Mouse (Mus musculus) forebrain, embryonic 15.5 days (tissue): ENCODE results near the gene Bpifc. TPM values are rescaled to one million over a fixed set of nuclear protein-coding genes. Genes with fewer than 3 reads are reported as not detected.
"Not testable (repeated sequence)": the region's sequence is repeated elsewhere in the genome, so short reads cannot be mapped to it uniquely, and the experiment has no call there.

ENCODE experiments used
- ATAC-seq: fragments of 200-750 bp; cut with Nextera tagmentation; replicated peaks from 2 replicates; pipeline ENCODE4 v1.8.0; 2017; ENCODE audit warnings: mild to moderate bottlenecking, moderate TSS enrichment, moderate library complexity
- H3K27ac ChIP-seq: fragments of 300-500 bp; sonication (generic); replicated peaks from 2 replicates; pipeline ENCODE4 v1.5.1; 2015; ENCODE audit warnings: mild to moderate bottlenecking, inconsistent platforms
- H3K27me3 ChIP-seq: fragments of 300-500 bp; sonication (generic); 2 replicates; pipeline ENCODE4 v1.6.1; 2015; ENCODE audit warnings: inconsistent platforms
- H3K36me3 ChIP-seq: fragments of 300-500 bp; sonication (generic); 2 replicates; pipeline ENCODE4 v1.6.1; 2015; ENCODE audit warnings: mild to moderate bottlenecking, inconsistent platforms
- H3K4me1 ChIP-seq: fragments of 300-500 bp; sonication (generic); 2 replicates; pipeline ENCODE4 v1.6.1; 2015; ENCODE audit warnings: inconsistent platforms
- H3K4me2 ChIP-seq: fragments of 300-500 bp; sonication (generic); replicated peaks from 2 replicates; pipeline ENCODE4 v1.6.1; 2015; ENCODE audit warnings: mild to moderate bottlenecking, inconsistent platforms
- H3K4me3 ChIP-seq: fragments of 300-500 bp; sonication (generic); 2 replicates; pipeline ENCODE4 v1.5.1; 2015; ENCODE audit warnings: mild to moderate bottlenecking, inconsistent platforms
- H3K9ac ChIP-seq: fragments of 300-500 bp; sonication (generic); replicated peaks from 2 replicates; pipeline ENCODE4 v1.6.1; 2015; ENCODE audit warnings: mild to moderate bottlenecking, inconsistent platforms
- H3K9me3 ChIP-seq: fragments of 300-500 bp; sonication (generic); 2 replicates; pipeline ENCODE4 v1.6.1; 2016; ENCODE audit warnings: inconsistent platforms
- WGBS: fragments of 180-500 bp; shearing (Covaris S2); methylation state at CpG from one replicate; pipeline ENCODE4 v1.1.7; 2015; ENCODE audit warnings: mixed read lengths; 5-methylcytosine and 5-hydroxymethylcytosine counted together
- polyA plus RNA-seq: library from polyadenylated mRNA; unstranded; fragments of >200 nt; fragmentation: Nextera tagmentation; extraction: Ambion mirVana; gene quantifications from 2 replicates; pipeline ENCODE4 v1.2.1, GENCODE M21; 2015

Bpifc gene
- polyA plus RNA-seq, 1 experiment from 2014 or later: not detected

GRCm38 (mm10) chr10:86032517-86032916 is 20.8 kb upstream of the Bpifc start:
- H3K4me2 ChIP-seq: no peak overlapping the region
- H3K27me3 ChIP-seq: no peaks in the 10 kb centered on the region

GRCm38 (mm10) chr10:86030743-86031142 is 19.0 kb upstream of the Bpifc start:
- Histone ChIP-seq H3K9me3 (no peaks in the 10 kb centered on the region), H3K4me1 (no peaks in the 10 kb centered on the region), H3K27ac (no peak overlapping the region), H3K4me3 (no peak overlapping the region), H3K36me3 (0 out of 2 replicates have a peak, but pooled peaks cover 4% of the 10 kb centered on the region), H3K27me3 (no peaks in the 10 kb centered on the region), H3K4me2 (no peak overlapping the region), H3K9ac (no peak overlapping the region)
- WGBS: 91% methylated on average over 7 of the region's 7 CpGs
- ATAC-seq: no peak

More at GRCm38 (mm10) chr10:86032517-86032916, 20.8 kb upstream of the Bpifc start:
- no peak for ATAC-seq
- H3K4me3 ChIP-seq: no peak overlapping the region
- no peak overlapping the region for H3K9ac ChIP-seq
- H3K27ac ChIP-seq: no peak overlapping the region
- H3K9me3 ChIP-seq: no peaks in the 10 kb centered on the region
- H3K36me3 ChIP-seq: 0 out of 2 replicates have a peak, but pooled peaks cover 4% of the 10 kb centered on the region
- no peaks in the 10 kb centered on the region for H3K4me1 ChIP-seq
- whole genome bisulfite sequencing: 71% methylated on average over 3 of the region's 3 CpGs

- not testable (repeated sequence) for H3K9me3 ChIP-seq, H3K27me3 ChIP-seq, H3K36me3 ChIP-seq, ATAC-seq, H3K9ac ChIP-seq, H3K4me3 ChIP-seq, H3K4me1 ChIP-seq, H3K27ac ChIP-seq, H3K4me2 ChIP-seq
- 85% methylated on average over 1 of the region's 1 CpGs for WGBS
Observed at GRCm38 (mm10) chr10:86026807-86027206, 15.1 kb upstream of the Bpifc start.

- Histone ChIP-seq H3K4me1 (peaks cover 10% of the 10 kb centered on the region), H3K9me3 (no peaks in the 10 kb centered on the region), H3K9ac (no peak overlapping the region), H3K27me3 (no peaks in the 10 kb centered on the region), H3K4me3 (no peak overlapping the region), H3K4me2 (no peak overlapping the region), H3K36me3 (no peaks in the 10 kb centered on the region), H3K27ac (no peak overlapping the region)
- ATAC-seq: no peak
- 94% methylated on average over 3 of the region's 3 CpGs for WGBS
Observed at GRCm38 (mm10) chr10:86026354-86026753, 14.7 kb upstream of the Bpifc start.

GRCm38 (mm10) chr10:86025906-86026305 is 14.2 kb upstream of the Bpifc start:
- Histone ChIP-seq H3K9me3 (no peaks in the 10 kb centered on the region), H3K4me3 (no peak overlapping the region), H3K4me1 (peaks cover 13% of the 10 kb centered on the region), H3K9ac (no peak overlapping the region), H3K36me3 (no peaks in the 10 kb centered on the region), H3K4me2 (no peak overlapping the region), H3K27me3 (no peaks in the 10 kb centered on the region), H3K27ac (no peak overlapping the region)
- 88% methylated on average over 2 of the region's 2 CpGs for WGBS
- ATAC-seq: no peak

GRCm38 (mm10) chr10:86023149-86023548 is 11.5 kb upstream of the Bpifc start:
- no peaks in the 10 kb centered on the region for H3K9me3 ChIP-seq
- no peak overlapping the region for H3K4me3 ChIP-seq
- H3K27ac ChIP-seq: no peak overlapping the region
- H3K4me1 ChIP-seq: peaks cover 13% of the 10 kb centered on the region
- no peak for ATAC-seq
- no peaks in the 10 kb centered on the region for H3K27me3 ChIP-seq
- no peak overlapping the region for H3K4me2 ChIP-seq
- no peaks in the 10 kb centered on the region for H3K36me3 ChIP-seq
- no peak overlapping the region for H3K9ac ChIP-seq

GRCm38 (mm10) chr10:86022474-86022816 is 10.8 kb upstream of the Bpifc start:
- H3K36me3 ChIP-seq: no peaks in the 10 kb centered on the region
- H3K9ac ChIP-seq: peak overlapping the region; percentile 87
- no peaks in the 10 kb centered on the region for H3K9me3 ChIP-seq
- H3K4me1 ChIP-seq: peaks cover 13% of the 10 kb centered on the region
- 0 out of 2 replicates have a peak, but pooled peaks have one; percentile 1 for ATAC-seq
- H3K4me2 ChIP-seq: peak overlapping the region; percentile 80
- no peaks in the 10 kb centered on the region for H3K27me3 ChIP-seq
- 10% methylated on average over 6 of the region's 6 CpGs for WGBS
- peak overlapping the region; percentile 95 for H3K4me3 ChIP-seq
- H3K27ac ChIP-seq: peak overlapping the region; percentile 87; the same call in 1 of the 2 replicates

GRCm38 (mm10) chr10:86021749-86022473 is 10.2 kb upstream of the Bpifc start, which contains the start of gene Fbxo7:
Fbxo7 (plus strand) TSS chr10:86021972.
- Histone ChIP-seq H3K27me3 (no peaks in the 10 kb centered on the region), H3K4me3 (peak within 1 kb of the TSS; percentile 95), H3K4me1 (peaks cover 13% of the 10 kb centered on the region), H3K4me2 (peak within 1 kb of the TSS; percentile 80), H3K9me3 (no peaks in the 10 kb centered on the region), H3K27ac (peak within 1 kb of the TSS; percentile 87), H3K9ac (peak within 1 kb of the TSS; percentile 87), H3K36me3 (no peaks in the 10 kb centered on the region)
- ATAC-seq: peak; percentile 99
- under 1% methylated on average over 82 of the region's 82 CpGs for WGBS

GRCm38 (mm10) chr10:86021408-86021748 is 9.7 kb upstream of the Bpifc start:
- Histone ChIP-seq H3K4me3 (peak overlapping the region; percentile 95), H3K4me1 (peaks cover 13% of the 10 kb centered on the region), H3K9ac (no peak overlapping the region), H3K27me3 (no peaks in the 10 kb centered on the region), H3K9me3 (no peaks in the 10 kb centered on the region), H3K36me3 (no peaks in the 10 kb centered on the region), H3K27ac (no peak overlapping the region), H3K4me2 (peak overlapping the region; percentile 25; the same call in 1 of the 2 replicates)
- ATAC-seq: no peak
- WGBS: 0% methylated on average over 3 of the region's 3 CpGs

- Histone ChIP-seq H3K9ac (no peak overlapping the region), H3K4me1 (peaks cover 13% of the 10 kb centered on the region), H3K36me3 (no peaks in the 10 kb centered on the region), H3K4me3 (no peak overlapping the region), H3K4me2 (no peak overlapping the region), H3K9me3 (no peaks in the 10 kb centered on the region), H3K27me3 (no peaks in the 10 kb centered on the region), H3K27ac (no peak overlapping the region)
- ATAC-seq: no peak
- WGBS: 30% methylated on average over 5 of the region's 5 CpGs
Observed at GRCm38 (mm10) chr10:86018813-86019212, 7.1 kb upstream of the Bpifc start.

GRCm38 (mm10) chr10:86017781-86018180 is 6.1 kb upstream of the Bpifc start:
- no peak overlapping the region for H3K4me3 ChIP-seq
- H3K9me3 ChIP-seq: no peaks in the 10 kb centered on the region
- peaks cover 11% of the 10 kb centered on the region for H3K4me1 ChIP-seq
- ATAC-seq: no peak
- 92% methylated on average over 7 of the region's 7 CpGs for WGBS
- no peaks in the 10 kb centered on the region for H3K27me3 ChIP-seq
- H3K4me2 ChIP-seq: no peak overlapping the region
- H3K27ac ChIP-seq: no peak overlapping the region
- H3K36me3 ChIP-seq: no peaks in the 10 kb centered on the region
- no peak overlapping the region for H3K9ac ChIP-seq

GRCm38 (mm10) chr10:86011172-86011571 is 523 bp downstream of the Bpifc start:
- Histone ChIP-seq H3K4me1 (no peaks in the 10 kb centered on the region), H3K4me3 (no peak overlapping the region), H3K4me2 (no peak overlapping the region), H3K9me3 (no peaks in the 10 kb centered on the region), H3K27me3 (no peaks in the 10 kb centered on the region), H3K27ac (no peak overlapping the region), H3K36me3 (no peaks in the 10 kb centered on the region), H3K9ac (no peak overlapping the region)
- WGBS: 90% methylated on average over 2 of the region's 2 CpGs
- no peak for ATAC-seq

- Histone ChIP-seq H3K9ac (no peak overlapping the region), H3K4me3 (no peak overlapping the region), H3K27me3 (no peaks in the 10 kb centered on the region), H3K4me2 (no peak overlapping the region), H3K27ac (no peak overlapping the region), H3K4me1 (no peaks in the 10 kb centered on the region), H3K36me3 (no peaks in the 10 kb centered on the region), H3K9me3 (no peaks in the 10 kb centered on the region)
- WGBS: 80% methylated on average over 6 of the region's 6 CpGs
- no peak for ATAC-seq
Observed at GRCm38 (mm10) chr10:86010636-86011035, 1.1 kb downstream of the Bpifc start.
